Mouse (Mus musculus) heart, adult 2 months (tissue): ENCODE data around the gene Abcf1.

Experiments used
- CTCF ChIP-seq: fragments of 200-600 bp; IDR thresholded peaks from 2 replicates; pipeline ENCODE4 v1.8.1; 2022; ENCODE audit warnings: antibody characterized with exemption, mild to moderate bottlenecking, moderate library complexity
- EP300 ChIP-seq: fragments of 200-500 bp; IDR thresholded peaks from 2 replicates; pipeline ENCODE4 v1.6.1; 2011; ENCODE audit warnings: low read depth, low read length, control low read depth; ENCODE audit not compliant: insufficient read depth
- POLR2A ChIP-seq: fragments of 200-500 bp; IDR thresholded peaks from 2 replicates; pipeline ENCODE4 v1.6.1; 2011; ENCODE audit warnings: mild to moderate bottlenecking, low read depth, low read length, control low read depth; ENCODE audit not compliant: insufficient read depth

GRCm38 (mm10) chr17:35963279-35963678 lies 6.3 kb downstream of the Abcf1 start:
- no peak for TF ChIP-seq CTCF
- TF ChIP-seq EP300, result no peak
- TF ChIP-seq POLR2A, result no peak
